Mouse (Mus musculus): ENCODE results near the gene Tmem198b.

Tmem198b gene

GRCm38 (mm10) chr10:128798676-128799075 is 5.5 kb downstream of the Tmem198b start:
- DNase-seq: no peak

DNA sequence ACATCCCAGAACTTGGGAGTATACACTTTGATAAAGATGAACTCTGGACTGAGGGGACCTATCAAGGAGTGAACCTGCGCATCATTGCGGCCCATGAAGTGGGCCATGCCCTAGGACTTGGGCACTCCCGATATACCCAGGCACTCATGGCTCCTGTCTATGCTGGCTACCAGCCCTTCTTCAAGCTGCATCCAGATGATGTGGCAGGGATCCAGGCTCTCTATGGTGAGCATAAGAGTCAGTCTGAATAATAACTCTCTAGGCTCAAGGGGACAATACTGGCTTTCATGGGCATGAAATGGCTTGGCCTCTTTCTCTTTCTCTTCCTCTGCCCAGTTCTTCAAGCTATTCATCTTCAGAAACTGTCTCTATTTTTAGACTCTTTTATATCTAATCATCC is 8.6 kb downstream of the Tmem198b start:
- DNase-seq: no peak

DNA sequence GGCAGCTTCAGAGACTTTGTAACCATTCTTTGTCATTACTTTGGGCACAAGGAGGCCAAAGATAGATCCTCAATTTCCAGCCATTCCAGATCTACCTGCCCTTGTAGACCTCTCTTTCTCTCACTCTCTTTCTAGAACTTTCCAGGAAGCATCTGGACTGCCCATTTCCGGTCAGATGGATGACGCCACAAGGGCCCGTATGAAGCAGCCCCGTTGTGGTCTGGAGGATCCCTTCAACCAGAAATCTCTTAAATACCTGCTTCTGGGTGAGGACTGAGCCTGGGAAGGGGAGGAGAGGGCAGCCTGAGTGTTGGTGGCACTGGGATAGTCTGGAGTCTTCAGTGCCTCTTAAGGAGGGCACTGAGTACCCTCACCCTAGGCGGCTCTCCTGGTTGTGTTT is 9.8 kb downstream of the Tmem198b start:
- DNase-seq: no peak

DNA sequence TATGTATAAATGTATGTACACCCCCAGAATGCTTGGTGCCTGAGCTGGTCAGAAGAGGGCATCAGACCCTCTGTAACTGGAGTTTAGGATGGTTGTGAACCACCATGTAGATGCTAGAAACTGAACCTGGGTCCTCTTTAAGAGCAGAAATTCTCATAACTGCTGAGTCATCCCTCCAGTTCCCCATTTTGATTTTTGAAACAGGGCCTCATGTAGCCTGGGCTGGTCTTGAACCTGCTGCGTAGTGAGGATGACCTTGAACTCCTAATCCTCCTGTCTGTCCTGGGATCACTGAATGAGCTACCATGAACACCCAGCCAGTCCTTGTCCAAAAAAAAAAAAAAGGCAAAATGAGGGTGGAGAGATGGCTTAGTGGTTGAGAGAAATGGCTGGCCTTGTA is 10.9 kb downstream of the Tmem198b start:
- no peak for DNase-seq

DNA sequence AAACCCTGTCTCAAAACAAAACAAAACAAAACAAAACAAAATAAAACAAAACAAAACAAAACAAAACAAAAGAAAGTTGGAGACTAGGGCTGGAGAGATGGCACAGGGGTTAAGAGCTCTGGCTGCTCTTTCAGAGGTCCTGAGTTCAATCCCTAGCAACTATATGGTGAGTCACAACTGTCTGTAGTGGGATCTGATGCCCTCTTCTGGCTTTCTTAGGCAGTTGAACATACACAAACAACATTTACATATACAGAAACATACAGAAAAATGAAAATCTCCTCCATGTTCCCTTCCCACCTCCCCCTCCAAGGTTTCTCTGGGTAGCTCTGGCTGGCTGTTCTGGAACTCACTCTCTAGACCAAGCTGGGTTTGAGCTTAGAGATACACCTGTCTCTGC is 12.1 kb downstream of the Tmem198b start:
- DNase-seq: no peak

DNA sequence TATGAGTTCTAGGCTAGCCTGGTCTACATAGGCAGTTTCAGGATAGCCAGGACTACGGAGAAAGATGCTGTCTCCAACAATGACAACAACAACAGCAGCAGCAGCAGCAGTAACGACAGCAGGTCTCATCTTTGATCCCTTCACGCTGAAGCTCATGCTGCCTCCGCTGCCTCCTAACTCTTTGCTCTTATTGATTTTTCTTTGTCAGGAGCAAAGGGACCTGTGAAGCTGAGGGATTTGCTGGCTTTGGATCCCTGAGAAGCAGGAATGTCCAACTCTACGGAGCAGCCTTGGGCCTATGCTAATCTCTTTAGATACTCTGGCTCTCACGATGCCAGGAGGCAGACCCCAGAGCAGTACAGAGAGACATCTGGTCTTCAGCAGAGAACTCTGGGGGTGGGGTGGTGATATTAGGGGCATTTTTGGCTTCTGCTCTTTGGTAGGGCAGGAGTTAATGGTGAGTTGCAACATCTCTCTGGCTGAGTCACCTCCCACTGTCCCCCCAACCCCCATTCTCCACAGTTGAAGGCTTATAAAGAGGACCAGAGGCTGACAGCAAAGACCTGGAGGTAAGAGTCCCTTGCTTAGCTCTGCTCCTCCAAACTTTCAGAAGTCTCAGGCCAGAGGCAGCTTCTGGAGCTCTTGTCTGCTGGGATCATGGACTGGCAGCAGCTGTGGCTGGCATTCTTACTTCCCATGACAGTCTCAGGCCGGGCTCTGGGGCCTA is 13.6 kb downstream of the Tmem198b start, which contains the start of gene Mmp19:
Gene Mmp19 (plus strand): TSS at position 513 of the 727 bp plus-strand sequence.
- peak; percentile 51 for DNase-seq

GRCm38 (mm10) chr10:128780200-128780599 is 24.0 kb downstream of the Tmem198b start:
- DNase-seq: peak; percentile 57

DNA sequence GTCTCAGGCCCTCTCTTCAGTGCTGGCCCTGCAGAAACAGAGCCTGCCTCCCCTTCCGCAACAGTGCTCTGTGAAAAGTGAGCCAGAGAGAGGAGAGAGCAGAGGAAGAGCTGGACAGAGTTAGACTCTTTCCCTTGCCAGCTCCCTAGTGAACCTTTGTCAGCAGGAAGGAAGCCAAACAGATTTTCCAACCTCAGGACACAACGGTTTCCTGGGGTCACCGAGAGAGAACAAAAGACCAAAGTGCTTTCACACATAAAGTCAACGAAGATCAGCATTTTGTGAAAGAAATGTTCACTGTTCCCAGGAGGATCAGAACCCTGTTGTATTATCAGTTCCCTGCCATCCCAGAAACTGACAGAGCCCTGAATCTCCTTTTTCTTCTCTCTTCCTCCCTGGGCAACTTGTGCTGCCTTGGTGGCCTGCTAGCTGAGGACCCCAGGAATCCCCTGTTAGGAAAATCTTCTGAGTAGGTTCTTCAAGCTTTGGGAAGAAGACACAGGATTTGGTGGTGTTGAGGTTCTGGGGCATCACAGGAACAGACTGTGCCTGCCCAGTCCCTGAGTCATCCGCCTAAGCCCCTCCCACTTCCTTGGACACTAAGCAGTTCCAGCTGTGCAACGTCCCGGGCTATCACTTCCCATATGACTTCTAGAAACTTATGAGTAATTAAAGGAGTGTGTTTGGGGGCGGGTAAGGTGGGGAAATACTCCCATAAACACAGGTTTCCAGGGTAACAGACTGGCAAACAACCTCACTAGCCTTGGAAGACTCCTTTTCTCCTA is 25.0 kb downstream of the Tmem198b start:
- DNase-seq: peak; percentile 96

DNA sequence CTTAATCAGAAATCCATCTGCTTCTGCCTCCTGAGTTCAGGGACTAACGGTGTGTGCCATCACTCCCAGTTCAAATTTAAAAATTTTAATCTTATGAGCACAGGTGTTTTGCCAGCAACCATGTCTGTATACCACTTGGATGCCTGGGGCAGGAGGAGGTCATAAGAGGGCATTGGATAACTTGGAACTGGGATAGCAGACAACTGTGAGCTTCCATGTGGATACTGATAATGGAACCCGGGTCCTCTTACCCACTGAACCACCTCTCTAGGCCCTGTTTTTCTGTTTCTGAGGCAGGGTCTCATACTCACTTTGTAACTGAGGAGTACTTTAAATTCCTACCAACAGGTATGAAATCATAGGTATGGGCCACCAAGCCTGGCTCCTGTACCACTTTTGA is 25.7 kb downstream of the Tmem198b start:
- no peak for DNase-seq

DNA sequence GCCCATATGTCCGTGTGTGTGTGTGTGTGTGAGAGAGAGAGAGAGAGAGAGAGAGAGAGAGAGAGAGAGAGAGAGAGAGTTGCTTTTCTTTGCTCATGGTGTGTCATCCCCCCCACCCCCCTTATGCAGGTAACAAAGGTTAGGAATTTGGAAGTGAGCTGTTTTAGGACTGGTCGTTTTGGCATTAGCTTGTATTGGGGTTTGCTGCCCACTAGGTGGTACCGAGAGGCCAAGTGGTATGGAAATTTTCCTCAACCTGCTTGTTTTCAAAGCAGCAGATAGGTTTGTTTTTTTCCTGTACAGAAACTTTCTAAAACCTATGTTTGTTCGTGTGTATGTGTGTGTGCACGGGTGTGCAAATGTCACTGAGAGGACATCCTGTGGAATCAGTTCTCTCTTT is 30.5 kb downstream of the Tmem198b start:
- DNase-seq: no peak

DNA sequence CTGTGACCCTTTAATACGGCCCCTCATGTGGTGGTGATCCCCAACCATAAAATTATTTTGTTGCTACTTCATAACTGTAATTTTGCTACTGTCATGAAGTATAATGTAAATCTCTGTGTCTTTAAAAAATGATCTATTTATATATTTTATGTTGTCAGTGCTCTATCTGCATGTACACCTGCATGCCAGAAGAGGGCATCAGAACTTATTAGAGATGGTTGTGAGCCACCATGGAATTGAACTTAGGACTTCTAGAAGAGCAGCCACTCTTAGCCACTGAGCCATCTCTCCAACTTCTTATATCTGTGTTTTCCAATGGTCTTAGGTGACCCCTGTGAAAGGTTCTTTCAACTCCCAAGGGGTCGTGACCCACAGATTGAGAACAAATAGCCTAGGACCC is 31.3 kb downstream of the Tmem198b start:
- DNase-seq: peak; percentile 20
